Comparison of ENCODE assay signal across 12 mouse cellular contexts in genomic region chr9:102492031-102492795, GRCm38 (mm10). TPM values are rescaled to one million over a fixed set of nuclear protein-coding genes. Genes with fewer than 3 reads are reported as not detected.
DNase-seq lines count a peak whose midpoint lies in the region; ATAC-seq and TF ChIP-seq lines count a peak whose summit lies in the region.
"Had no signal": no experiment of that assay in that cellular context is flagged by ENCODE, and none has a peak within 500 bp of the region (broad histone marks: within the 10 kb centered on the region; RNA-seq: fewer than 3 reads in every experiment).

No protein-coding gene starts in this region.

- no peaks in the 10 kb centered on the region for H3K79me2 ChIP-seq in liver, adult 2 months (ENCODE audit: control insufficient read depth, insufficient read depth, low read length)

- TF ChIP-seq POLR2A in liver, adult 2 months (IDR thresholded peaks at IDR 0.05; ENCODE audit: extremely low read depth, insufficient read depth, low read length): no peak
- TF ChIP-seq POLR2A in cortical plate, adult 2 months (IDR thresholded peaks at IDR 0.05; ENCODE audit: extremely low read depth, insufficient read depth, low read length): no peak

- TF ChIP-seq CTCF in liver, adult 2 months (IDR thresholded peaks at IDR 0.05; ENCODE audit: low read depth, low read length): peak; percentile 52
- TF ChIP-seq CTCF in cortical plate, adult 2 months (IDR thresholded peaks at IDR 0.05; ENCODE audit: extremely low read depth, insufficient read depth, low read length): peak; percentile 14; the same call in 1 of the 2 replicates

- no peak overlapping the region for H3K27ac ChIP-seq in liver, adult 2 months (replicated peaks; ENCODE audit: insufficient read depth, low read depth, low read length)
- no peak overlapping the region for H3K27ac ChIP-seq in liver, embryonic 12.5 days
- H3K27ac ChIP-seq in cortical plate, adult 2 months (ENCODE audit: insufficient read depth, low read length): no peak overlapping the region
- H3K27ac ChIP-seq: limb, embryonic 13.5 days; neural tube, embryonic 13.5 days had no signal

- H3K27me3 ChIP-seq in liver, adult 2 months (ENCODE audit: control insufficient read depth, insufficient read depth, low read length): no peaks in the 10 kb centered on the region
- H3K27me3 ChIP-seq in liver, embryonic 12.5 days (replicated peaks): peaks cover 11% of the 10 kb centered on the region
- H3K27me3 ChIP-seq: CH12.LX; neural tube, embryonic 13.5 days had no signal

- 41% methylated on average over 12 of the region's 12 CpGs for WGBS in liver, adult 2 months
- 23% methylated on average over 12 of the region's 12 CpGs for WGBS in liver, embryonic 12.5 days (ENCODE audit: insufficient replicate concordance)

- no peaks in the 10 kb centered on the region for H3K4me1 ChIP-seq in liver, adult 2 months (ENCODE audit: control insufficient read depth, insufficient read depth, low read length)
- H3K4me1 ChIP-seq in liver, embryonic 12.5 days: no peaks in the 10 kb centered on the region
- peaks cover 7% of the 10 kb centered on the region for H3K4me1 ChIP-seq in cortical plate, adult 2 months (ENCODE audit: control insufficient read depth, insufficient read depth, low read length)
- H3K4me1 ChIP-seq: limb, embryonic 13.5 days had no signal

- no peaks in the 10 kb centered on the region; the same call in 1 of the 2 replicates for H3K9me3 ChIP-seq in liver, embryonic 12.5 days (replicated peaks)
- H3K9me3 ChIP-seq: neural tube, embryonic 13.5 days had no signal

- intact Hi-C loops in gastrocnemius, postnatal 36 days (cut with DNase I): loop anchor here (5.0 kb wide), 1 partner anchor 65 kb away; no protein-coding TSS in a partner anchor

- no peak overlapping the region for H3K4me2 ChIP-seq in liver, embryonic 12.5 days
- H3K4me2 ChIP-seq: limb, embryonic 13.5 days; neural tube, embryonic 13.5 days had no signal

- ATAC-seq in liver, embryonic 12.5 days: no peak

- H3K4me3 ChIP-seq in liver, adult 2 months (ENCODE audit: insufficient read depth, low read depth, low read length): no peak overlapping the region
- no peak overlapping the region for H3K4me3 ChIP-seq in liver, embryonic 12.5 days
- H3K4me3 ChIP-seq in cortical plate, adult 2 months (ENCODE audit: insufficient read depth, low read length): no peak overlapping the region
- H3K4me3 ChIP-seq: limb, embryonic 13.5 days; neural tube, embryonic 13.5 days had no signal

- no peak overlapping the region for H3K9ac ChIP-seq in liver, adult 2 months (ENCODE audit: low read depth, low read length)
- H3K9ac ChIP-seq in liver, embryonic 12.5 days: no peak overlapping the region
- H3K9ac ChIP-seq: limb, embryonic 13.5 days; neural tube, embryonic 13.5 days had no signal

- DNase-seq in cerebellum, postnatal 10 days: peak; percentile 85
- no peak for DNase-seq in cerebellum, adult 9-10 months
- DNase-seq in liver, adult 2 months (ENCODE audit: extremely low read depth, low read depth, low spot score): no peak
- DNase-seq in retina, embryonic 14.5 days (ENCODE audit: low spot score): peak; percentile 59
- no peak for DNase-seq in frontal cortex, postnatal 25 days (ENCODE audit: low spot score in 2 of 2)
- no peak for DNase-seq in gastrocnemius, postnatal 36 days

- H3K36me3 ChIP-seq in liver, adult 2 months (ENCODE audit: control insufficient read depth, insufficient read depth, low read length): no peaks in the 10 kb centered on the region
- H3K36me3 ChIP-seq in liver, embryonic 12.5 days: no peaks in the 10 kb centered on the region
- H3K36me3 ChIP-seq: limb, embryonic 13.5 days; neural tube, embryonic 13.5 days had no signal

RNA-seq across cellular contexts. Expression of gene Ky, which starts 13.3 kb away (rescaled TPM):
- under 0.01 TPM in 1 of 2 replicates, not detected in the other for total RNA-seq in liver, adult 2 months (2014; rRNA removed)
- polyA plus RNA-seq in liver, adult 2 months (2012; rRNA removed): not detected in 2 replicates
- not detected in 2 replicates for polyA plus RNA-seq in liver, embryonic 12.5 days (2016; fragmentation: Nextera tagmentation; extraction: Ambion mirVana)
- 2.0 and 2.1 TPM in 2 replicates for polyA plus RNA-seq in cortical plate, adult 2 months (2012; rRNA removed)
- total RNA-seq in gastrocnemius, postnatal 36 days (2021): 10 to 100 TPM; 78.9 to 87.7 TPM
- total RNA-seq: CH12.LX; common myeloid progenitor, adult 5-6 weeks had no signal

Comparison
In these comparisons a context has a peak if more than half of its experiments do, and no peak if none do; other contexts are left out.
1. DNase-seq: peak in cerebellum, postnatal 10 days (2 of 2) and retina, embryonic 14.5 days (single experiment); none in cerebellum, adult 9-10 months (single experiment), liver, adult 2 months (single experiment), frontal cortex, postnatal 25 days (0 of 2) and gastrocnemius, postnatal 36 days (0 of 2).